Mouse (Mus musculus) megakaryocyte, embryonic 14.5 days (primary cell): ENCODE measurements at regions not wholly inside any gene's neighbourhood (a gene's known extent, or its start where the extent isn't known, plus 50 kb on each side); places are given as distances from the start of the nearest gene placed in this dataset.

ENCODE experiments used
- H3K27me3 ChIP-seq: replicated peaks from 2 replicates; pipeline ENCODE3; 2012; ENCODE audit warnings: inconsistent platforms
- H3K36me3 ChIP-seq: replicated peaks from 2 replicates; pipeline ENCODE3; 2012; ENCODE audit warnings: low read length, inconsistent platforms, mixed read lengths
- H3K4me1 ChIP-seq: 2 replicates; pipeline ENCODE4 v1.6.1; 2012; ENCODE audit warnings: inconsistent platforms
- H3K4me3 ChIP-seq: replicated peaks from 2 replicates; pipeline ENCODE3; 2012; ENCODE audit warnings: moderate library complexity, mild to moderate bottlenecking, inconsistent platforms
- H3K9me3 ChIP-seq: 2 replicates; pipeline ENCODE4 v1.6.1; 2012; ENCODE audit warnings: inconsistent platforms
- FLI1 ChIP-seq: IDR thresholded peaks from 2 replicates; pipeline ENCODE4 v1.6.1; 2012; ENCODE audit warnings: low read length, inconsistent platforms, mixed read lengths
- GATA1 ChIP-seq: IDR thresholded peaks from 3 replicates; pipeline ENCODE4 v1.6.1; 2012; ENCODE audit warnings: mixed read lengths, low read length, inconsistent platforms, borderline replicate concordance

GRCm38 (mm10) chr8:103337314-103337713, 551.9 kb upstream of the Cdh11 start:
- H3K9me3 ChIP-seq, result peaks cover 17% of the 10 kb centered on the region
- no peaks in the 10 kb centered on the region for H3K27me3 ChIP-seq
- TF ChIP-seq FLI1 (no peak), GATA1 (no peak)
- no peak overlapping the region for H3K4me3 ChIP-seq
- H3K4me1 ChIP-seq, result no peaks in the 10 kb centered on the region
- no peaks in the 10 kb centered on the region for H3K36me3 ChIP-seq

GRCm38 (mm10) chr8:103339042-103339441, 553.6 kb upstream of the Cdh11 start:
- no peak overlapping the region for H3K4me3 ChIP-seq
- no peaks in the 10 kb centered on the region for H3K27me3 ChIP-seq
- no peaks in the 10 kb centered on the region for H3K4me1 ChIP-seq
- TF ChIP-seq FLI1, result no peak
- TF ChIP-seq GATA1, result no peak
- H3K36me3 ChIP-seq, result no peaks in the 10 kb centered on the region
- peaks cover 22% of the 10 kb centered on the region for H3K9me3 ChIP-seq

- no peaks in the 10 kb centered on the region for H3K36me3 ChIP-seq
- TF ChIP-seq GATA1, result no peak
- no peak for TF ChIP-seq FLI1
- H3K27me3 ChIP-seq, result no peaks in the 10 kb centered on the region
- no peak overlapping the region for H3K4me3 ChIP-seq
- H3K9me3 ChIP-seq, result peaks cover 27% of the 10 kb centered on the region
- no peaks in the 10 kb centered on the region for H3K4me1 ChIP-seq
These were observed 554.5 kb upstream of the Cdh11 start for GRCm38 (mm10) chr8:103339951-103340350.

- no peaks in the 10 kb centered on the region for H3K36me3 ChIP-seq
- H3K9me3 ChIP-seq, result peaks cover 28% of the 10 kb centered on the region
- no peak for TF ChIP-seq FLI1
- no peak for TF ChIP-seq GATA1
- no peak overlapping the region for H3K4me3 ChIP-seq
- H3K4me1 ChIP-seq, result no peaks in the 10 kb centered on the region
- H3K27me3 ChIP-seq, result no peaks in the 10 kb centered on the region
These were observed 558.4 kb upstream of the Cdh11 start for GRCm38 (mm10) chr8:103343891-103344290.

- peaks cover 27% of the 10 kb centered on the region for H3K9me3 ChIP-seq
- H3K4me3 ChIP-seq, result no peak overlapping the region
- TF ChIP-seq FLI1 (no peak), GATA1 (no peak)
- H3K36me3 ChIP-seq, result no peaks in the 10 kb centered on the region
- no peaks in the 10 kb centered on the region for H3K4me1 ChIP-seq
- H3K27me3 ChIP-seq, result no peaks in the 10 kb centered on the region
These were observed 559.4 kb upstream of the Cdh11 start for GRCm38 (mm10) chr8:103344871-103345270.

- TF ChIP-seq GATA1 (no peak), FLI1 (no peak)
- Histone ChIP-seq H3K4me3 (no peak overlapping the region), H3K9me3 (peaks cover 25% of the 10 kb centered on the region), H3K27me3 (no peaks in the 10 kb centered on the region), H3K4me1 (no peaks in the 10 kb centered on the region), H3K36me3 (no peaks in the 10 kb centered on the region)
These were observed 561.9 kb upstream of the Cdh11 start for GRCm38 (mm10) chr8:103347158-103347871.

- H3K4me3 ChIP-seq, result no peak overlapping the region
- no peaks in the 10 kb centered on the region for H3K9me3 ChIP-seq
- H3K36me3 ChIP-seq, result no peaks in the 10 kb centered on the region
- no peaks in the 10 kb centered on the region for H3K27me3 ChIP-seq
- TF ChIP-seq GATA1, result no peak
- no peak for TF ChIP-seq FLI1
- H3K4me1 ChIP-seq, result no peaks in the 10 kb centered on the region
These were observed 576.3 kb upstream of the Cdh11 start for GRCm38 (mm10) chr8:103361713-103362112.

GRCm38 (mm10) chr8:103370394-103370793, 585.0 kb upstream of the Cdh11 start:
- Histone ChIP-seq H3K27me3 (no peaks in the 10 kb centered on the region), H3K36me3 (no peaks in the 10 kb centered on the region), H3K9me3 (peaks cover 23% of the 10 kb centered on the region), H3K4me3 (no peak overlapping the region), H3K4me1 (no peaks in the 10 kb centered on the region)
- no peak for TF ChIP-seq FLI1

- peaks cover 35% of the 10 kb centered on the region for H3K9me3 ChIP-seq
- no peak overlapping the region for H3K4me3 ChIP-seq
- H3K4me1 ChIP-seq, result no peaks in the 10 kb centered on the region
- no peaks in the 10 kb centered on the region for H3K36me3 ChIP-seq
- H3K27me3 ChIP-seq, result no peaks in the 10 kb centered on the region
- no peak for TF ChIP-seq GATA1
- TF ChIP-seq FLI1, result no peak
These were observed 587.6 kb upstream of the Cdh11 start for GRCm38 (mm10) chr8:103373007-103373406.

GRCm38 (mm10) chr8:103374151-103374550, 588.7 kb upstream of the Cdh11 start:
- H3K4me3 ChIP-seq, result no peak overlapping the region
- no peaks in the 10 kb centered on the region for H3K36me3 ChIP-seq
- H3K9me3 ChIP-seq, result peaks cover 38% of the 10 kb centered on the region
- H3K27me3 ChIP-seq, result no peaks in the 10 kb centered on the region
- TF ChIP-seq GATA1 (no peak), FLI1 (no peak)
- no peaks in the 10 kb centered on the region for H3K4me1 ChIP-seq
